Mouse (Mus musculus) hindbrain, postnatal 0 days (tissue): ENCODE measurements around the gene Tent2. TPM values are rescaled to one million over a fixed set of nuclear protein-coding genes. Genes with fewer than 3 reads are reported as not detected.

Experiments
- ATAC-seq: fragments of 200-750 bp; cut with Nextera tagmentation; 2 replicates; pipeline ENCODE4 v1.8.0; 2017; ENCODE audit warnings: mild to moderate bottlenecking, moderate TSS enrichment, moderate library complexity
- DNase-seq: peaks from one replicate; pipeline ENCODE4 v3.0.0-alpha.2; 2015; ENCODE audit warnings: low spot score
- H3K27ac ChIP-seq: fragments of 300-500 bp; sonication (generic); 2 replicates; pipeline ENCODE4 v1.5.1; 2014; ENCODE audit warnings: mild to moderate bottlenecking
- H3K27me3 ChIP-seq: fragments of 300-500 bp; sonication (generic); 2 replicates; pipeline ENCODE4 v1.6.1; 2014; ENCODE audit warnings: low read length, mixed read lengths; ENCODE audit not compliant: insufficient read depth
- H3K36me3 ChIP-seq: fragments of 300-500 bp; sonication (generic); 2 replicates; pipeline ENCODE4 v1.6.1; 2014; ENCODE audit warnings: low read length, mixed read lengths; ENCODE audit not compliant: insufficient read depth
- H3K4me1 ChIP-seq: fragments of 300-500 bp; sonication (generic); 2 replicates; pipeline ENCODE4 v1.6.1; 2014; ENCODE audit warnings: antibody characterized with exemption, low read length, mixed read lengths; ENCODE audit not compliant: insufficient read depth
- H3K4me2 ChIP-seq: fragments of 300-500 bp; sonication (generic); 2 replicates; pipeline ENCODE4 v1.6.1; 2014; ENCODE audit warnings: low read depth, mild to moderate bottlenecking, low read length, moderate library complexity, mixed read lengths
- H3K4me3 ChIP-seq: fragments of 300-500 bp; sonication (generic); 2 replicates; pipeline ENCODE4 v1.5.1; 2014; ENCODE audit warnings: low read length
- H3K9ac ChIP-seq: fragments of 300-500 bp; sonication (generic); replicated peaks from 2 replicates; pipeline ENCODE4 v1.6.1; 2014; ENCODE audit warnings: mild to moderate bottlenecking, low read length, moderate library complexity, mixed read lengths
- H3K9me3 ChIP-seq: fragments of 300-500 bp; sonication (generic); 2 replicates; pipeline ENCODE4 v1.6.1; 2016; ENCODE audit warnings: low read length, mixed read lengths
- CTCF ChIP-seq: IDR thresholded peaks from 2 replicates; pipeline ENCODE4 v1.5.1; 2016; ENCODE audit warnings: antibody characterized with exemption, control low read depth, low read depth
- WGBS: fragments of 180-500 bp; shearing (Covaris S2); extraction: QIAGEN DNeasy Blood & Tissue Kit; methylation state at CpG from one replicate; pipeline ENCODE4 v1.1.7; 2014; 5-methylcytosine and 5-hydroxymethylcytosine counted together
- polyA plus RNA-seq: library from polyadenylated mRNA; unstranded; fragments of >200 nt; fragmentation: Nextera tagmentation; extraction: Ambion mirVana; gene quantifications from 2 replicates; pipeline ENCODE4 v1.2.1, GENCODE M21; 2015
- total RNA-seq: library from RNA; depleted of rRNA; stranded (reverse); fragments of >200 nt; gene quantifications from 2 replicates; pipeline ENCODE4 v1.2.3, GENCODE M21; 2014

Gene Tent2
- total and polyA plus RNA-seq, 2 experiments from 2014 or later, result 23.1 to 28.3 TPM

GRCm38 (mm10) chr13:93180351-93180750 is 11.8 kb downstream of the Tent2 start:
- no peaks in the 10 kb centered on the region for H3K27me3 ChIP-seq
- ATAC-seq (no peak), DNase-seq (no peak)
- no peak overlapping the region for H3K27ac ChIP-seq
- no peak overlapping the region for H3K9ac ChIP-seq
- H3K4me2 ChIP-seq, result no peak overlapping the region
- H3K4me1 ChIP-seq, result no peaks in the 10 kb centered on the region
- H3K36me3 ChIP-seq, result no peaks in the 10 kb centered on the region
- H3K4me3 ChIP-seq, result no peak overlapping the region
- no peak for TF ChIP-seq CTCF
- 98% methylated on average over 1 of the region's 1 CpGs for WGBS
- no peaks in the 10 kb centered on the region for H3K9me3 ChIP-seq

DNA sequence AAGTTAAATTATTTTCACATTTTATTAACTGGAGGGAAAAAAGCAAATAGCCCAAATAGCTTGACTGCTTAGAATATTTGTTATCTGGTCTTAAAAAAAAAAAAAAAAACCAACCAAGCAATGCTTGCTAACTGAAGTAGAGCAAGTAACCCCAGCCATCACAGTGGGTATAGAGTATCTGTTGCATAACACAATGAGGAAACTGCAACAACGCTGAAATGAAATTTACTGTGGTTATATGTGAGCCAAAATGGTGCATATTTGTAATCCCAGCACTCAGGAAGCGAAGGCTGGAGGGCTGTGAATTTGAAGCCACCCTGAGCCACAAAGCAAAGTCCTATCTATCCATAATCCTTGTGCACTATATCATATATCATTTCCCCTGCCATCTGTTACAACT is 12.7 kb downstream of the Tent2 start:
- Histone ChIP-seq H3K36me3 (no peaks in the 10 kb centered on the region), H3K27ac (no peak overlapping the region), H3K9me3 (no peaks in the 10 kb centered on the region), H3K4me3 (no peak overlapping the region), H3K9ac (no peak overlapping the region), H3K4me2 (no peak overlapping the region), H3K27me3 (no peaks in the 10 kb centered on the region), H3K4me1 (no peaks in the 10 kb centered on the region)
- no peak for TF ChIP-seq CTCF
- 91% methylated on average over 2 of the region's 2 CpGs for WGBS
- ATAC-seq, result no peak
- no peak for DNase-seq

DNA sequence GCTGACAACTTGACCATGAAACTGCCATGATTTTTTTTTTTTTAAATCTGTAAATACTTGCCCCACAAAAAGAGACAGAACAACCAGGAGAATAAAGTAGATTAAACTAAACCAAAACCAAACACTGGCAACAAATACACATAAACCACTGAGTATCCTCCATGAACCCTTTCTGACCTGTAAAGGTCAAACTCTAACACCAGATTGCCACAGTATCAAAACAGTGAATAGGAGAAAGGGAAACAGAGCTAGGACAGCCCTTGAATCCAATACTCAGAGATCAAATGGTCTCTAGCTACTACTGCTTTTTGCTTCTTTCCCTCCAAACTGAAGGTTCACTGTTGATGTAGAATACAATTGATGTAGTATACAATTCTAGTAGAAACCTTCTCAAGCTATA is 14.6 kb downstream of the Tent2 start:
- Histone ChIP-seq H3K27ac (no peak overlapping the region), H3K4me2 (no peak overlapping the region), H3K4me3 (no peak overlapping the region), H3K27me3 (no peaks in the 10 kb centered on the region), H3K36me3 (0 out of 2 replicates have a peak, but pooled peaks cover 6% of the 10 kb centered on the region), H3K9me3 (no peaks in the 10 kb centered on the region), H3K9ac (no peak overlapping the region), H3K4me1 (no peaks in the 10 kb centered on the region)
- TF ChIP-seq CTCF, result no peak
- DNase-seq (no peak), ATAC-seq (no peak)

DNA sequence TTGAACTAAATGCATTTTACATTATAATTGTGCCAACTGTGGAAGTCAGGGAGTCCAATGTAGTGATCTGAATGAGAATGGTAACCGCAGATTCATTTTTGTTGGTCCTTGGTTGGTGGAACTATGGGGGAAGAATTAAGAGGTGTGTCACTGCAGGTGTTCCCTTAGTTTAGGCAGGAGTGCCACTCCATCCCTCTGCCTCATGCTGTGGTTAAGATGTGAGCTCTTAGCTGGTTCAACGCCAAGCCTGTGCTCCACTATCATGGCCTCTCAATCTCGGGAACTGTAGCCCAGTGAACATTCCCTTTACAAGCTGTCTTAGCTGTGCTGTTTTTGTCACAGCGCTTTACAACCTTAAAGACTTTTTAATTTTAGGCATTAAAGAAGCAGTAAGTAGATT is 28.9 kb downstream of the Tent2 start:
- no peak for ATAC-seq
- H3K36me3 ChIP-seq, result peaks cover 10% of the 10 kb centered on the region; the same call in 1 of the 2 replicates
- no peaks in the 10 kb centered on the region for H3K27me3 ChIP-seq
- H3K9ac ChIP-seq, result no peak overlapping the region
- DNase-seq, result no peak
- no peaks in the 10 kb centered on the region for H3K4me1 ChIP-seq
- H3K9me3 ChIP-seq, result no peaks in the 10 kb centered on the region
- WGBS, result 91% methylated on average over 4 of the region's 4 CpGs
- no peak overlapping the region for H3K27ac ChIP-seq
- no peak overlapping the region for H3K4me3 ChIP-seq
- TF ChIP-seq CTCF, result no peak
- no peak overlapping the region for H3K4me2 ChIP-seq

- Histone ChIP-seq H3K4me1 (no peaks in the 10 kb centered on the region), H3K27me3 (no peaks in the 10 kb centered on the region), H3K9ac (no peak overlapping the region), H3K4me2 (no peak overlapping the region), H3K36me3 (peaks cover 10% of the 10 kb centered on the region; the same call in 1 of the 2 replicates), H3K9me3 (no peaks in the 10 kb centered on the region), H3K27ac (no peak overlapping the region), H3K4me3 (no peak overlapping the region)
- ATAC-seq (no peak), DNase-seq (no peak)
- no peak for TF ChIP-seq CTCF
Observed at GRCm38 (mm10) chr13:93162456-93162855, 29.7 kb downstream of the Tent2 start.

DNA sequence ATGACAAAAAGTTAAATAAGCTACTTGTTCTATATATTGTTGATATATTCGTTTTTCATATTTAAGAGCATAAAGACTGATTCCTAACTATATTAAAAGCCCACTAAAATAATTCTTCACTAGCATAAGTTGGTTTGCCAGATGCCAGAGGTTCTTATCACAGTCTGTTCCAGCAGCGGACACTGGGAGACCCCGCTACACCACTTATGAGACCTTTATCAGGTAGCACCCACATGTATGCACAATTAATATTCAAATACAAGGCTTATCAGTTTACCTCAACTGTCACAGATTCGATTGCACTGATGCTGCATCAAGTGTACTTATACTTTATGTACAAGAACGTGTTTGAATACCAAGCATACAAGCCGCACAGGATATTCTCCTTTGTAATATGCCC is 33.9 kb downstream of the Tent2 start:
- 95% methylated on average over 6 of the region's 6 CpGs for WGBS
- DNase-seq (no peak), ATAC-seq (no peak)
- Histone ChIP-seq H3K27ac (no peak overlapping the region), H3K4me1 (no peaks in the 10 kb centered on the region), H3K4me3 (no peak overlapping the region), H3K4me2 (no peak overlapping the region), H3K27me3 (no peaks in the 10 kb centered on the region), H3K9ac (no peak overlapping the region), H3K36me3 (no peaks in the 10 kb centered on the region), H3K9me3 (no peaks in the 10 kb centered on the region)
- TF ChIP-seq CTCF, result no peak

GRCm38 (mm10) chr13:93153280-93153679 is 38.9 kb downstream of the Tent2 start:
- H3K9me3 ChIP-seq, result no peaks in the 10 kb centered on the region
- H3K4me1 ChIP-seq, result no peaks in the 10 kb centered on the region
- WGBS, result 100% methylated on average over 1 of the region's 1 CpGs
- ATAC-seq, result no peak
- no peak for TF ChIP-seq CTCF
- no peak overlapping the region for H3K4me2 ChIP-seq
- H3K36me3 ChIP-seq, result peaks cover 7% of the 10 kb centered on the region; the same call in 1 of the 2 replicates
- no peak overlapping the region for H3K27ac ChIP-seq
- H3K9ac ChIP-seq, result no peak overlapping the region
- no peak for DNase-seq
- no peaks in the 10 kb centered on the region for H3K27me3 ChIP-seq
- no peak overlapping the region for H3K4me3 ChIP-seq
